Mouse (Mus musculus) WW6 (cell line): ENCODE results near the gene Rmnd5b.
"Not testable (repeated sequence)": the region's sequence is repeated elsewhere in the genome, so short reads cannot be mapped to it uniquely, and the experiment has no call there.

Experiments
- DNase-seq: peaks from one replicate; pipeline ENCODE4 v3.0.0-alpha.2; 2013; ENCODE audit warnings: low read depth, low spot score

Gene Rmnd5b

DNA sequence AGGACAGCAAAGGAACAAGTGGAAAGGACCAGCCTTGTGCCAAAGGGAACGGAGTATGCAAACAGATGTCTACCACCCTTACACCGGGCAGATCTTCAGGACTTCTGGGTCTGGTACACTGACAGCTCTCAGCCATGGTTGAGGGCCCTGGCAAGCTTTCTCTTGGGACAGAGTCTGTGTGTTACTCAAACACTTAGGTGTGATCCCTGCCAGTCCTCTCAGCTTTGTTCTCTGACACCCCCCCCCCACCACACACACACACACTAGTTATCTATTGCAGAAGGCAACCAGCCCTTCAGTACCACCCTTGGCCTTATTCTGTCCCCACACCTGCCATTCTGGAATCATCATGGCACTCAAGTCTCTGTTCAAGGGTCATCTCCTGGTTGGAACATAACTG, 13.9 kb downstream of the Rmnd5b start:
- DNase-seq: no peak

DNA sequence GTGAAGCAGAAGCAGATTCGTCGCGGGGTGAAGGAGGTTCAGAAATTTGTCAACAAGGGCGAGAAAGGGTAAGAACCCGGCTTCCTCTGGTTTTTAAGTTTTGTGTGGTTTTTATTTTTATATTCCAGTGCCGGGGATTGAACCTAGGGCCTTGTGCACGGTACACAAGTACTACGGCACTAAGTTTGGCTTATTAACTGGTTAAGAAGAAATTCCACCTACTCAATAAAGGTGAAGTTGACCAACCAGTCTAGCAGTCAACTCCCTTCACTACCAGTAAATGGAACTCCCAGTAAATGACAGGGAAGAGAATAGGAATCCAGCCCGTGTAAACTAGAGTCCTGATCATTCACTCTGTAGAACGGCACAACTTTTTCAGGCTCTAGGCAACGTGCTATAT, 15.6 kb downstream of the Rmnd5b start:
- DNase-seq: no peak

GRCm38 (mm10) chr11:51619409-51620060, 16.2 kb downstream of the Rmnd5b start, which contains the start of gene Nhp2:
Gene Nhp2, plus strand, starts transcription at chr11:51619735.
- DNase-seq: peak; percentile 99

GRCm38 (mm10) chr11:51618894-51619408, 16.7 kb downstream of the Rmnd5b start:
- DNase-seq: no peak

- no peak for DNase-seq
These were observed 18.0 kb downstream of the Rmnd5b start for GRCm38 (mm10) chr11:51617693-51618092.

DNA sequence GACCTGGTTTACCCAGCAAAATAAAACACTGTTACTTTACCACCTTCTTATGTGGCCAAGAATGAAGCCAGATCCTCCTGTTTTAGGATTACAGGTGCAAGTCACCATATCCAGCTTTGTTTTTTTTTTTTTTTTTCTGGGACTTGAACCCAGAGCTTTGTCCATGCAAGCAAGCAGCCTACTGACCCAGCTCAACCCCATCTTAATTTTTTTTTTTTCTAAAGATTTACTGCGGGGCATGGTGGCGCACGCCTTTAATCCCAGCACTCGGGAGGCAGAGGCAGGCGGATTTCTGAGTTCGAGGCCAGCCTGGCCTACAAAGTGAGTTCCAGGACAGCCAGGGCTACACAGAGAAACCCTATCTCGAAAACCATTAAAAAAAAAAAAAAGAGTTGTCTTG, 19.6 kb downstream of the Rmnd5b start:
- DNase-seq: not testable (repeated sequence)

- no peak for DNase-seq
These were observed 20.1 kb downstream of the Rmnd5b start for GRCm38 (mm10) chr11:51615601-51616000.

GRCm38 (mm10) chr11:51615129-51615528, 20.6 kb downstream of the Rmnd5b start:
- DNase-seq: no peak

GRCm38 (mm10) chr11:51614256-51614655, 21.4 kb downstream of the Rmnd5b start:
- no peak for DNase-seq

DNA sequence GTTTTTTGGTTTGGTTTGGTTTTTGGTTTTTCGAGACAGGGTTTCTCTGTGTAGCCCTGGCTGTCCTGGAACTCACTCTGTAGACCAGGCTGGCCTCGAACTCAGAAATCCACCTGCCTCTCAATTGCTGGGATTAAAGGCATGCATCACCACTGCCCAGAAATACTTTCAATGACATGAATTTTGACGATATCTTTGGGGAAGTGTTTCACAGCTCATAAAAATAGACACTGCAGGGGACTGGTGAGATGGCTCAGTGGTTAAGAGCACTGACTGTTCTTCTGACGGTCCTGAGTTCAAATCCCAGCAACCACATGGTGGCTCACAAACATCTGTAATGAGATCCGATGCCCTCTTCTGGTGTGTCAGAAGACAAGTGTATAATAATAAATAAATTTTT, 25.8 kb downstream of the Rmnd5b start:
- DNase-seq: not testable (repeated sequence)

DNA sequence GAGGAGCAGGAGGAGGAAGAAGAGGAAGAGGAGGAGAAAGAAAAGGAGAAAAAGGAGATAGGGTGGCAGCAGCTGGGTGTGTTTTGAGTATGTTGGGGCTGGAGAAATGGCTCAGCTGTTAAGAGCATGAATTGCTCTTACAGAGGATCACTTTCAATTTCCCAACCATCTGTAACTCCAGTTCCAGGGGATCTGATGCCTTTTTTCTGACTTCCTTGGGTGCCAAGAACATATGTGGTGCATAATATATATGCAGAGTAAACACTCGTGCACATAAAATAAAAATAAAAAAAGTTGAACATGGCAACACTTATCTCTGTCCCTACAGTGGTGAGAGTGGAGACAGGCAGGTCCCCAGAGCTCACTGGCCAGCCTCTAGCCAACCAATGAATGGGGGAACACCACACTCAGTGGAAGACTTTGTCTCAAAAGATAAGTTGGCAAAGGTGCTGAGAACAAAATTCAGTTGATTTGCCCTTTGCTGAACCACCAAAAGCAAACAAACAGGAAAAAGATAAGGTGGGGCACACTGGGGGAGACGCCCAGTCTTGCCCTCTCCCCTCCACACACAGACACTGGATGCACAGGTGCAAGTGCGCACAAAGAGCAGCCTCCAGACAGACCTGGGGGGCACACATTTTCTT, 26.3 kb downstream of the Rmnd5b start:
- no peak for DNase-seq

- no peak for DNase-seq
These were observed 28.5 kb downstream of the Rmnd5b start for GRCm38 (mm10) chr11:51607096-51607738.

GRCm38 (mm10) chr11:51606447-51607095, 29.1 kb downstream of the Rmnd5b start, which contains the start of gene Hnrnpab:
Gene Hnrnpab, minus strand, starts transcription at chr11:51606847.
- DNase-seq: peak; percentile 89

- peak; percentile 61 for DNase-seq
These were observed 29.9 kb downstream of the Rmnd5b start for GRCm38 (mm10) chr11:51605602-51606446.

DNA sequence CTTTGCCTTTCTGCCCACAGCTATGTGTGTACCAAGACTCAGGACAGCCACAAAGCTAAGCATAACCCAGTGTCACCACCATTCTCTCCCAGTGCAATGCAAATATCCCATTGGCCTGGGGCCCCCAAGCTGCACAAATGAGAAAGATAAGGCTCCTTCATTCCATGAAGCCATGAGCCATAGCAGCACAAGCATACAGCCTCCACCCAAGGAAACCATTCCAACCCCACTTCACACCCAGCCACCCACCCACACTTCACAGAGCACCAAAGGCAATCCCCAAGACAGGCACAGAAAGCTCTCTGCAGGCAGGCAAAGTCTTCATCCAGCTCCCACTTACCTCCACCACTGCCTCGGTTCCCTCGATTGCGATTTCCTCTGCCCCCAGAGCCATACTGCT, 33.4 kb downstream of the Rmnd5b start:
- no peak for DNase-seq

- no peak for DNase-seq
These were observed 38.1 kb downstream of the Rmnd5b start for GRCm38 (mm10) chr11:51597553-51597952.

DNA sequence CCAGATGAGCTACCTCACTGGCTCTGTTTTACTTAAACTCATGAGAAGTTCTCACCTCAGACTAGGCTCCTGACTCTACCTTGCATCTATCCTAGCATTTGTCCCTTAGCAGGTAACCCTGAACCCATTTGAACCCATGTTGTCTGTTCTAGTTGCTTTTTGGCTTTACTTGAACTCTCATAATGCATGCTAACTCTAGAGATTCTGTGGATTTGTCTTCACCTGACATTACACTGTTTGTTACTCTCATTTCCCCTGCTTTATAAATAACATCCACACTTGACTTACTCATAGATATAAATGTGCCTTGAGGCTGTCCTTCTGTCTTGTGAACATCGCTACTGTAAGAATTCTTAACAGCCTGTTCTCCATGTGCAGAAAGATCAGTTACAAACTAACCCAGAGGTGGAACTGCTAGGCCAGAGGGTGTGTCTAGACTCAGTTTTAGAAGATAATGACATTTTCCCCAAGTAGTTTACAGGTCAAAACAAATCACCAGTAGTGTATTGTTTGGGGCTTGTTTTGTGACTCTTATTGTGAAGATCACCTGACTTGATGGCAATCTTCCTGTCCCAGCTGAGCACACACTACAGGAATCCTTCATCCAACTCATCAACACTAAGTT, 40.1 kb downstream of the Rmnd5b start:
- DNase-seq: no peak

GRCm38 (mm10) chr11:51594715-51595350, 40.9 kb downstream of the Rmnd5b start:
- DNase-seq: no peak

DNA sequence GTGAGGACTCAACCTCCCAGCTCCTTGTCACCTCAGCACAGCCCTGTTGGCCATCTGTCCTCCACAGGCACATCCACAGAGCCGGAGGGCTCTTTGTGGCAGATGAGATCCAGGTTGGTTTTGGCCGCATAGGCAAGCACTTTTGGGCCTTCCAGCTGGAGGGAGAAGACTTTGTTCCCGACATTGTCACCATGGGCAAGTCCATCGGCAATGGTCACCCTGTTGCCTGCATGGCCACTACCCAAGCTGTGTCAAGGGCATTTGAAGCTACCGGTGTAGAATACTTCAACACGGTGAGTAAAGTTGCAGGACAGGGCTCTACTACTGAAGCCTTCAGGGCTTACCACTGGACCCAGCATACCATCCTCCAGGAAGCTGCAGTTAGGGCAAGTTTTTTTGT, 41.8 kb downstream of the Rmnd5b start:
- DNase-seq: no peak

- no peak for DNase-seq
These were observed 42.3 kb downstream of the Rmnd5b start for GRCm38 (mm10) chr11:51593368-51593767.
